Mouse (Mus musculus): ENCODE measurements around the gene Gm45208. TPM values are rescaled to one million over a fixed set of nuclear protein-coding genes. Genes with fewer than 3 reads are reported as not detected.

The Gm45208 gene
- polyA plus RNA-seq, 1 experiment from 2014 or later, result 0.47 TPM

DNA sequence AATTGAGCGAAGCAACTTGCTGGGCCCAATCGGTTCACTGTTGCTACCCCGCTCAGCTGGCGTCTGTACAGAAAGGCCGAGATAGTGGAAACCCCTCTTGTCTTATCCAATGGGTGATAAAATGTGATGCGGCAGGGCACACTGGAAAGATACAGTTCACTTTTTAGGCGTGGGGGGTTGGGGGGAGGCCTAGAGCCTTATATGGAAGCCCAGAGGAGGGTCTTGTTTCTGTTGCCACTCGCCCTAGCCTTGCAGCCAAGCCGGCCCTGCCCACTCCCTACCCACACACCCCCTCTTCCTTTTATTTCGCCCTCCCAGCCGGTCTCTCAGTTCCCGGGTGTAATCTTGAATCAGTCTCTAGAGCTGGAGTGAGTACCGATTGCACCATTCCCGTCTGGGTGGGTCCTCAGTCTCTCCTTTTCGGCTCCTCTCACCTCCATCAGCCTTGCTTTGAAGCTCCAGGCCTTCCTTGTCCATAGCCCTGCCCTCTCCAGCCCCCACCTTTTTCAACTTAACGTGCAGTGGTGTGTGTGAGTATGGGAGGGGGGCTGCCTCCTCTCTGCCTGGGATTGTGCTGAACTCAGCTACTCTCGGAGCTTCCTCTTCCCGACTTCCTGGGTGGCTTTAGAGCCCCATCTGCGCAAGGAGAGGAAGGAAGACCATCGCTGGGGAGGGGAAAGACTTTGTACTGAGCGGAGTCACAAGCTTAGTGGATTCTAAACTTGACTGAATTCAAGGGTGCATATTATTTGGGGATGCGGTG, 41.8 kb downstream of the Gm45208 start:
- peak overlapping the region; percentile 61 for H3K4me2 ChIP-seq (ENCODE audit: low read depth, low read length)
- no peaks in the 10 kb centered on the region for H3K27me3 ChIP-seq (ENCODE audit: control insufficient read depth, insufficient read depth, low read length)
- H3K36me3 ChIP-seq (ENCODE audit: control insufficient read depth, insufficient read depth, low read length), result peaks cover 3% of the 10 kb centered on the region; the same call in 1 of the 2 replicates
- H3K4me1 ChIP-seq (ENCODE audit: control insufficient read depth, insufficient read depth, low read length), result no peaks in the 10 kb centered on the region
- 12% methylated on average over 19 of the region's 22 CpGs for WGBS
- peak overlapping the region; percentile 51 for H3K9ac ChIP-seq (replicated peaks; ENCODE audit: low read depth, low read length)
- no peak overlapping the region for H3K27ac ChIP-seq (ENCODE audit: low read depth, low read length)
- no peaks in the 10 kb centered on the region for H3K9me3 ChIP-seq (ENCODE audit: control insufficient read depth, low read length)
- no peak for ATAC-seq (ENCODE audit: low read depth)
- H3K4me3 ChIP-seq (ENCODE audit: low read depth, low read length), result peak overlapping the region; percentile 53

DNA sequence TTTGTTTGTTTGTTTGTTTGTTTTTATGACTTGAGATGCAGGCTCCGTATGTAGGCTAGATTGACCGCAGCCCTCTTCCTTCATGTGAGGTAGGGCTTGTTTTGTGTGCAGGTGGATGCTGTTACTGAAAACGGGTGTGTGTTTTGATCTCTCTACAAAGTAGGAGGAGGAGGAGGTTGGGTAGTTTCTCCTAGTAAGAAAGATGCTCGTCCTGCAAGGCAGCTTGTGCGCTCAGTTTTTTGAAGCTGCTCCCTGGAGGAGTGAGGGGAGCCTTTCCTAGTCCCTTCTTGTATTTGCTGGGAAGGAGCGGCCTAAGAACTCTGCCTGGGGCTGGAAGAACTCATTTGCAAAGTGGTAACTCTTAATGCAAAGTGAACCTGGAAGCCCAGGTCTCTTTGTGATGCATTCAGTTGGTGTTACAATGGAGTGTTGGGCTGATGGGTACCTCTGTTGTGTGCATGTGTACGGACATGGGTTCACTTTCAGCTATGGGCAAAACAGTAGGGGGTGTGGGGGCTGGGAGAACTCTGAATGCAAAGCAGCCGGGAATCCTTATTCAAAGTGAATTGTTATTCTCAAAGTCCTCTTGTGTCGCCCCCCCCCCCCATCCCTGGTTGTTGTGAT, 42.7 kb downstream of the Gm45208 start:
- 17% methylated on average over 9 of the region's 9 CpGs for WGBS

GRCm38 (mm10) chrX:7765281-7765670, 43.2 kb downstream of the Gm45208 start:
- Histone ChIP-seq H3K4me3 (ENCODE audit: low read depth, low read length) (peak overlapping the region; percentile 18; the same call in 1 of the 2 replicates), H3K4me1 (ENCODE audit: control insufficient read depth, insufficient read depth, low read length) (no peaks in the 10 kb centered on the region), H3K27me3 (ENCODE audit: control insufficient read depth, insufficient read depth, low read length) (no peaks in the 10 kb centered on the region), H3K27ac (ENCODE audit: low read depth, low read length) (no peak overlapping the region), H3K9ac (replicated peaks; ENCODE audit: low read depth, low read length) (peak overlapping the region; percentile 21; the same call in 1 of the 2 replicates), H3K4me2 (ENCODE audit: low read depth, low read length) (peak overlapping the region; percentile 61), H3K9me3 (ENCODE audit: control insufficient read depth, low read length) (no peaks in the 10 kb centered on the region), H3K36me3 (ENCODE audit: control insufficient read depth, insufficient read depth, low read length) (peaks cover 3% of the 10 kb centered on the region)
- ATAC-seq (ENCODE audit: low read depth), result no peak
- WGBS, result 27% methylated on average over 13 of the region's 13 CpGs

More for the DNA sequence above, 42.7 kb downstream of the Gm45208 start:
- Histone ChIP-seq H3K4me2 (ENCODE audit: low read depth, low read length) (peak overlapping the region; percentile 61), H3K36me3 (ENCODE audit: control insufficient read depth, insufficient read depth, low read length) (peaks cover 3% of the 10 kb centered on the region; the same call in 1 of the 2 replicates), H3K27me3 (ENCODE audit: control insufficient read depth, insufficient read depth, low read length) (no peaks in the 10 kb centered on the region), H3K4me3 (ENCODE audit: low read depth, low read length) (peak overlapping the region; percentile 53), H3K4me1 (ENCODE audit: control insufficient read depth, insufficient read depth, low read length) (no peaks in the 10 kb centered on the region), H3K27ac (ENCODE audit: low read depth, low read length) (no peak overlapping the region), H3K9me3 (ENCODE audit: control insufficient read depth, low read length) (no peaks in the 10 kb centered on the region), H3K9ac (replicated peaks; ENCODE audit: low read depth, low read length) (0 out of 2 replicates have a peak overlapping the region, but pooled peaks have one; percentile 21)
- ATAC-seq (ENCODE audit: low read depth), result no peak

DNA sequence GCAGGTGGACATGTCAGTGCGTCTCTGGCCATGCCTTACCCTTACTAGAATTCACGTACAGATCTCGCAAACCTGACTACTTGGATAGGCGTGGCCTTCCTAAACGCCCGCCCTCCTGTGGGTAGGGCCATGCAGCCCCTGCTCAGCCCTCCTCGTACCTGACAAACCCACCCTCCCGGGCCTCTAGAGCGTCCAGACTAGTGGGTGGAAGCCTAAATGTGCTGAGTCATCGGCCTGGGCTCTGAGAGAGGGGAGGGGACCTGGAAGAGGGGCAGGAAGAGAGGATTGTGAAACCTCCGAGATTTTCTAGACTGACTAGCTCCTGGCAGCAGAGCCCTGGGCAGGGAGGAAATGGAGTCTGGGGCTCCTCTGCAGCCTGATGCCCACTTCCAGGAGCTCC, 43.7 kb downstream of the Gm45208 start:
- peak overlapping the region; percentile 61 for H3K4me2 ChIP-seq (ENCODE audit: low read depth, low read length)
- ATAC-seq (ENCODE audit: low read depth), result no peak
- H3K4me3 ChIP-seq (ENCODE audit: low read depth, low read length), result peak overlapping the region; percentile 18; the same call in 1 of the 2 replicates
- peak overlapping the region; percentile 21 for H3K9ac ChIP-seq (replicated peaks; ENCODE audit: low read depth, low read length)
- no peaks in the 10 kb centered on the region for H3K27me3 ChIP-seq (ENCODE audit: control insufficient read depth, insufficient read depth, low read length)
- no peaks in the 10 kb centered on the region for H3K4me1 ChIP-seq (ENCODE audit: control insufficient read depth, insufficient read depth, low read length)
- WGBS, result 20% methylated on average over 11 of the region's 11 CpGs
- no peak overlapping the region for H3K27ac ChIP-seq (ENCODE audit: low read depth, low read length)
- no peaks in the 10 kb centered on the region for H3K9me3 ChIP-seq (ENCODE audit: control insufficient read depth, low read length)
- peaks cover 3% of the 10 kb centered on the region for H3K36me3 ChIP-seq (ENCODE audit: control insufficient read depth, insufficient read depth, low read length)

- Histone ChIP-seq H3K27me3 (ENCODE audit: control insufficient read depth, insufficient read depth, low read length) (no peaks in the 10 kb centered on the region), H3K27ac (ENCODE audit: low read depth, low read length) (no peak overlapping the region), H3K36me3 (ENCODE audit: control insufficient read depth, insufficient read depth, low read length) (peaks cover 3% of the 10 kb centered on the region), H3K4me1 (ENCODE audit: control insufficient read depth, insufficient read depth, low read length) (no peaks in the 10 kb centered on the region), H3K9ac (replicated peaks; ENCODE audit: low read depth, low read length) (no peak overlapping the region), H3K4me3 (ENCODE audit: low read depth, low read length) (no peak overlapping the region), H3K9me3 (ENCODE audit: control insufficient read depth, low read length) (no peaks in the 10 kb centered on the region), H3K4me2 (ENCODE audit: low read depth, low read length) (no peak overlapping the region)
- no peak for ATAC-seq (ENCODE audit: low read depth)
- WGBS, result 90% methylated on average over 7 of the region's 7 CpGs
These were observed 47.4 kb downstream of the Gm45208 start for GRCm38 (mm10) chrX:7769302-7770017.

- Histone ChIP-seq H3K9me3 (ENCODE audit: control insufficient read depth, low read length) (no peaks in the 10 kb centered on the region), H3K4me3 (ENCODE audit: low read depth, low read length) (no peak overlapping the region), H3K27ac (ENCODE audit: low read depth, low read length) (no peak overlapping the region), H3K27me3 (ENCODE audit: control insufficient read depth, insufficient read depth, low read length) (no peaks in the 10 kb centered on the region), H3K9ac (replicated peaks; ENCODE audit: low read depth, low read length) (no peak overlapping the region), H3K36me3 (ENCODE audit: control insufficient read depth, insufficient read depth, low read length) (peaks cover 3% of the 10 kb centered on the region), H3K4me2 (ENCODE audit: low read depth, low read length) (no peak overlapping the region), H3K4me1 (ENCODE audit: control insufficient read depth, insufficient read depth, low read length) (no peaks in the 10 kb centered on the region)
- WGBS, result 65% methylated on average over 2 of the region's 2 CpGs
- ATAC-seq (ENCODE audit: low read depth), result no peak
These were observed 50.7 kb downstream of the Gm45208 start for GRCm38 (mm10) chrX:7772766-7773165.

DNA sequence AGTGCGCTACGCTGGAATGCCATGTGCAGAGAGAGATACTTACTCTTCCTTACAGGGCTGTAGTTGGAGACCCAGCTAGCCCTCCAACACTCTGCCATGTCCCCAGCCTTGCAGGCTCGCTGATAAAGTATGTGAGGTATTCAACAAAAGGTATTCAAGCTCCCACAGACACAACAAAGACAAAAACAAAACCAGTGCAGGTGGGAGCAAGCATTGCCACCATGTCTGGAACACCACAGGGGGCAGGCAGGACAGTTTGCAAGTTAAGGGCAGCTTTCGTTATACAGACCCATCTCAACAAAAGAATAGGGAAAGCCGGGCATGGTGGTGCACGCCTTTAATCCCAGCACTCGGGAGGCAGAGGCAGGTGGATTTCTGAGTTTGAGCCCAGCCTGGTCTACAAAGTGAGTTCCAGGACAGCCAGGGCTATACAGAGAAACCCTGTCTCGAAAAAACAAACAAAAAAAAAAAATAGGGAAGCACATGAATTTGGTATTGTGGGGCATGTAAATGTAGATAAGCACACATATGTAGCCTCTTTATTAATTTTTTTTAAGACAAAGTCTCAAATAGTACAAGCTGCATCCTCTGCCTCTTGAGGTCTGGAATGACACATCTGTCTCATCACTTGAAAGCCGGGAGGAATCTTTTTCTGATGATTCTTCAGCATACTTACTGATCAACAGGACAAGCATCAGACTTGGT, 53.6 kb downstream of the Gm45208 start:
- Histone ChIP-seq H3K4me2 (ENCODE audit: low read depth, low read length) (no peak overlapping the region), H3K36me3 (ENCODE audit: control insufficient read depth, insufficient read depth, low read length) (no peaks in the 10 kb centered on the region; the same call in 1 of the 2 replicates), H3K4me3 (ENCODE audit: low read depth, low read length) (no peak overlapping the region), H3K27me3 (ENCODE audit: control insufficient read depth, insufficient read depth, low read length) (no peaks in the 10 kb centered on the region), H3K9me3 (ENCODE audit: control insufficient read depth, low read length) (no peaks in the 10 kb centered on the region), H3K9ac (replicated peaks; ENCODE audit: low read depth, low read length) (no peak overlapping the region), H3K4me1 (ENCODE audit: control insufficient read depth, insufficient read depth, low read length) (no peaks in the 10 kb centered on the region), H3K27ac (ENCODE audit: low read depth, low read length) (no peak overlapping the region)
- no peak for ATAC-seq (ENCODE audit: low read depth)
- 78% methylated on average over 9 of the region's 9 CpGs for WGBS

- WGBS, result 48% methylated on average over 8 of the region's 8 CpGs
- Histone ChIP-seq H3K4me1 (ENCODE audit: control insufficient read depth, insufficient read depth, low read length) (no peaks in the 10 kb centered on the region), H3K27ac (ENCODE audit: low read depth, low read length) (no peak overlapping the region), H3K4me2 (ENCODE audit: low read depth, low read length) (no peak overlapping the region), H3K4me3 (ENCODE audit: low read depth, low read length) (no peak overlapping the region), H3K9me3 (ENCODE audit: control insufficient read depth, low read length) (no peaks in the 10 kb centered on the region), H3K27me3 (ENCODE audit: control insufficient read depth, insufficient read depth, low read length) (no peaks in the 10 kb centered on the region), H3K9ac (replicated peaks; ENCODE audit: low read depth, low read length) (no peak overlapping the region), H3K36me3 (ENCODE audit: control insufficient read depth, insufficient read depth, low read length) (no peaks in the 10 kb centered on the region; the same call in 1 of the 2 replicates)
- peak; percentile 76; the same call in 1 of the 2 replicates for ATAC-seq (ENCODE audit: low read depth)
These were observed 54.5 kb downstream of the Gm45208 start for GRCm38 (mm10) chrX:7776329-7777082.

Data from neural tube, embryonic 14.5 days (tissue).